Mouse (Mus musculus): Measurements from ENCODE around the gene Chrna5. TPM values are rescaled to one million over a fixed set of nuclear protein-coding genes. Genes with fewer than 3 reads are reported as not detected.

Gene Chrna5
- polyA plus RNA-seq, 1 experiment from 2014 or later, result 0.97 TPM

DNA sequence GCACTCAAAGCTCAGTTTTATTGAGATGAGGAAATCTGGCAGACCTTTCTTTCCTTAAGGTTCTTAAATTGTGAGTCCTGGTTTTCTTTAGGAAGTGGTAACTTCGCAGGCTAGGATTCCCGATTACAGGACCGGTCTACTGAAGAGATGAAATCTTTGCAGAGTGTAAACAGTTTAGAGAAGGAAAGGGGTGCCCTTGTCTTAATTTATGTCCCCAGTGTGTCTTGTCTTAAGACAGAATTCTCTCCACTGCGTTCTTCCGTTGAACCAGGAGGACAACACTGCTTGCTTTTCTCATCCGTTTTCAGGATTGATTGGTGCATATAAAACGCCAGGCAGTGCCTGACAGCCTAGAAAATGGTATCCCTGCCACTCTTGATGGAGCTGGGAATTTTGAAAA is 1.7 kb downstream of the Chrna5 start:
- H3K27ac ChIP-seq, result no peak overlapping the region
- H3K4me2 ChIP-seq (ENCODE audit: low read length), result peak overlapping the region; percentile 94; the same call in 1 of the 2 replicates
- no peak for TF ChIP-seq CTCF (IDR thresholded peaks at IDR 0.05; ENCODE audit: low read depth)
- DNase-seq (ENCODE audit: low spot score), result no peak
- H3K4me3 ChIP-seq (replicated peaks; ENCODE audit: low read depth, low read length), result peak overlapping the region; percentile 67; the same call in 1 of the 2 replicates
- H3K9ac ChIP-seq (ENCODE audit: low read depth, low read length), result no peak overlapping the region
- no peaks in the 10 kb centered on the region for H3K9me3 ChIP-seq (replicated peaks; ENCODE audit: low read length)
- 8% methylated on average over 7 of the region's 7 CpGs for WGBS
- H3K4me1 ChIP-seq (replicated peaks; ENCODE audit: insufficient read depth, low read length), result peaks cover 9% of the 10 kb centered on the region; the same call in 1 of the 2 replicates
- no peaks in the 10 kb centered on the region for H3K36me3 ChIP-seq (ENCODE audit: insufficient read depth, low read length)
- no peak for ATAC-seq (replicated peaks; ENCODE audit: low FRiP score, low read depth)
- H3K27me3 ChIP-seq (ENCODE audit: insufficient read depth, low read length), result peaks cover 18% of the 10 kb centered on the region

DNA sequence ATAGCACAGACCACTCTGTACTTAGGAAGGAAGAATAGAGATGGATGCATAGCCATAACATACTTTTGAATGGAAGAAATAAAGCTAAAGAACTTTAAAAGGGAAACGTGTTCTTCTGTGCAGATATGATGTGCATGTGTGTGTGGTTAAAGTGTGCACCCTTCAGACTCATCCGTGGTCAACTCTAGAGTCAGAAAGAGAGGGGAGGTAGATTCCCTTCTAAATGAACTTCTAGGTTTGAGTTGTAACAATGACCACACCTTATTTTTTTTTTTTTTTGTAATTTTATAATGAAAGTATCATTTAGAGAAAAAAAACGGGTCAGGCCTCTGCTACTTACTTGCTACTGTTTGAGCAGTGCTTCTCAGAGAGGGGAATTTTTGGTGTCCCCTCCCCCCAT is 9.7 kb downstream of the Chrna5 start:
- ATAC-seq (replicated peaks; ENCODE audit: low FRiP score, low read depth) (no peak), DNase-seq (ENCODE audit: low spot score) (no peak)
- TF ChIP-seq CTCF (IDR thresholded peaks at IDR 0.05; ENCODE audit: low read depth), result no peak
- WGBS, result 81% methylated on average over 3 of the region's 3 CpGs
- no peaks in the 10 kb centered on the region for H3K36me3 ChIP-seq (ENCODE audit: insufficient read depth, low read length)
- no peak overlapping the region for H3K4me3 ChIP-seq (replicated peaks; ENCODE audit: low read depth, low read length)
- no peaks in the 10 kb centered on the region for H3K9me3 ChIP-seq (replicated peaks; ENCODE audit: low read length)
- H3K4me2 ChIP-seq (ENCODE audit: low read length), result no peak overlapping the region
- H3K27me3 ChIP-seq (ENCODE audit: insufficient read depth, low read length), result no peaks in the 10 kb centered on the region
- no peaks in the 10 kb centered on the region for H3K4me1 ChIP-seq (replicated peaks; ENCODE audit: insufficient read depth, low read length)
- H3K27ac ChIP-seq, result no peak overlapping the region
- no peak overlapping the region for H3K9ac ChIP-seq (ENCODE audit: low read depth, low read length)

DNA sequence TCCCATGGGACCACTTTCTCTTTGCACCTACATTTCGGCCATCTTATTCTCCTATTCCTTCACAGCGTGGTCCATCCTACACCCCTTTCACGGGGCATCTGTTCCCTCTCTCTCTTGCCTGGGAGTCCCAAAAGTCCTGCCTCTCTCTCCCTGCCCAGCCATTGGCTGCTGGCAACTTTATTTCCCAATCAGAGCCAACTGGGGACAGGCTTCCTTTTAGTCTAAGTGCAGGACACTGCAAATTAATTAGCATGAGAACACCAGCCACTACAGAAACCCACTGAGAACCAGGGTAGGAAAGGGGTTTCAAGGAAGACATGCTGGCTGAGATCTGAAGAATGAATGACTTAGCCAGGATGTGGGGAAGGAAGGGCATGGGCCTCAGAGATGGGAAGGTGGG is 13.7 kb downstream of the Chrna5 start:
- Histone ChIP-seq H3K27ac (no peak overlapping the region), H3K4me3 (replicated peaks; ENCODE audit: low read depth, low read length) (no peak overlapping the region), H3K4me2 (ENCODE audit: low read length) (no peak overlapping the region), H3K27me3 (ENCODE audit: insufficient read depth, low read length) (no peaks in the 10 kb centered on the region), H3K9ac (ENCODE audit: low read depth, low read length) (no peak overlapping the region), H3K4me1 (replicated peaks; ENCODE audit: insufficient read depth, low read length) (no peaks in the 10 kb centered on the region), H3K36me3 (ENCODE audit: insufficient read depth, low read length) (no peaks in the 10 kb centered on the region), H3K9me3 (replicated peaks; ENCODE audit: low read length) (no peaks in the 10 kb centered on the region)
- DNase-seq (ENCODE audit: low spot score), result no peak
- TF ChIP-seq CTCF (IDR thresholded peaks at IDR 0.05; ENCODE audit: low read depth), result no peak
- WGBS, result 46% methylated on average over 3 of the region's 3 CpGs
- ATAC-seq (replicated peaks; ENCODE audit: low FRiP score, low read depth), result no peak

DNA sequence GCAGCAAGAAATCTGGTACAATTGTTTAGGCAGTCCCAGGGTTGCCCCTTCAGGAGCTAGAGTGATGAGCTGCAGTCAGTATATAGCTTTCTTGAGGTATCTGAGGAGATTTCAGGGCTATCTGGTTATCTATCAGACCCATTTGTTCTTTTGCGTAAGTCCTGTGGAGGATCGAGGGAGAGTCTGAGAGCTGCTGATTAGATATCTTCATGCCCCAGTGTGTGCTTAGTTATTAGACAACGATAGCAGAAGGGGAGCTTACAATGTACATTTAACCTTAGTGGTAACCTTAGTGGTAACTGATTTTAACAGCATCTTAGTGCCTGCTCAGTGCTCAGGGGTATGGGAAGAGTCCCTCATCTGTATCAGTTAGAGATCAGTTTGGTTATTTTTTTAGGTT is 15.0 kb downstream of the Chrna5 start:
- 82% methylated on average over 3 of the region's 3 CpGs for WGBS
- Histone ChIP-seq H3K27me3 (ENCODE audit: insufficient read depth, low read length) (no peaks in the 10 kb centered on the region), H3K9ac (ENCODE audit: low read depth, low read length) (no peak overlapping the region), H3K4me1 (replicated peaks; ENCODE audit: insufficient read depth, low read length) (no peaks in the 10 kb centered on the region), H3K4me2 (ENCODE audit: low read length) (no peak overlapping the region), H3K9me3 (replicated peaks; ENCODE audit: low read length) (no peaks in the 10 kb centered on the region), H3K27ac (no peak overlapping the region), H3K36me3 (ENCODE audit: insufficient read depth, low read length) (no peaks in the 10 kb centered on the region), H3K4me3 (replicated peaks; ENCODE audit: low read depth, low read length) (no peak overlapping the region)
- TF ChIP-seq CTCF (IDR thresholded peaks at IDR 0.05; ENCODE audit: low read depth), result no peak
- DNase-seq (ENCODE audit: low spot score), result no peak
- ATAC-seq (replicated peaks; ENCODE audit: low FRiP score, low read depth), result no peak

DNA sequence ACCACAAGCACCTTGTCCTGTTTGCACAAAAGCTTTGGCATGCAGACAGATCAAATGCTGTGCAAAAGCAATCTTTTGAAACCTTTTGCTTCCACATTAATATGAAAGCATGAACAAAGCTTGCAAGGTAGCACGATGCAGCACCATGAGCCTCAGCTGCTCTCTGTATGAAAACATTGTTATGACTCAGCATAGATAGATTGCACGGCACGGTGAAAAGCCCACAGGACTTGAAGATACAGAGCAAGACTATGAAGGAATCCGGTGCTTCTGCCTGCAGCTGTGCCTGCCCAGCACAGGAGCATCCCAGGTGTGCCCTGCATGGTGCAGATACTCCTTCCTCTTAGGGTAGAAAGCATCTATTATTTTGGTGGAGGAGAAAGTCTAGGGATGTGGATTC is 22.9 kb downstream of the Chrna5 start:
- H3K9me3 ChIP-seq (replicated peaks; ENCODE audit: low read length), result no peaks in the 10 kb centered on the region
- no peak for ATAC-seq (replicated peaks; ENCODE audit: low FRiP score, low read depth)
- H3K27ac ChIP-seq, result no peak overlapping the region
- no peak for DNase-seq (ENCODE audit: low spot score)
- no peak for TF ChIP-seq CTCF (IDR thresholded peaks at IDR 0.05; ENCODE audit: low read depth)
- H3K36me3 ChIP-seq (ENCODE audit: insufficient read depth, low read length), result no peaks in the 10 kb centered on the region
- H3K9ac ChIP-seq (ENCODE audit: low read depth, low read length), result no peak overlapping the region
- no peak overlapping the region for H3K4me2 ChIP-seq (ENCODE audit: low read length)
- no peak overlapping the region for H3K4me3 ChIP-seq (replicated peaks; ENCODE audit: low read depth, low read length)
- no peaks in the 10 kb centered on the region for H3K4me1 ChIP-seq (replicated peaks; ENCODE audit: insufficient read depth, low read length)
- no peaks in the 10 kb centered on the region for H3K27me3 ChIP-seq (ENCODE audit: insufficient read depth, low read length)
- 83% methylated on average over 4 of the region's 4 CpGs for WGBS

DNA sequence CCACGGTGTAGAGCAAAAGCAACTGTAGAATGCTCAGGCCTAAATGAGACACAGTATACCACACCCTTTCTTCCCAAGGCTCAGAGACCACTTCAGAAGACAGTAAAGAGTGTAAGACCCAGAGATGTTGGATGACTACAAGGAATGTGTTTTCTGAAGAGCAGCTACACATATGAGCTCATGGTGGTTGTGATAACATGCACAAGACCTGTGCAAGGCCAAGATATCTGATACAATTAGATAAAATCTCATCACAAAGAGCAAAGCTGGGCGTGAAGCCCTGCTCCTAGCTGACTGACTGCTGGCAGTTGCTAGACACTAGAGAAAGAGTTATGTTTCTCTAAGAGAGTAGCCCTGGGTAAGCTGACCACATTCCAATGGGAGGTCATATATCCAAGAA is 29.0 kb downstream of the Chrna5 start:
- no peak overlapping the region for H3K9ac ChIP-seq (ENCODE audit: low read depth, low read length)
- no peaks in the 10 kb centered on the region for H3K27me3 ChIP-seq (ENCODE audit: insufficient read depth, low read length)
- H3K4me2 ChIP-seq (ENCODE audit: low read length), result no peak overlapping the region
- DNase-seq (ENCODE audit: low spot score) (no peak), ATAC-seq (replicated peaks; ENCODE audit: low FRiP score, low read depth) (no peak)
- no peaks in the 10 kb centered on the region for H3K36me3 ChIP-seq (ENCODE audit: insufficient read depth, low read length)
- no peaks in the 10 kb centered on the region for H3K9me3 ChIP-seq (replicated peaks; ENCODE audit: low read length)
- H3K27ac ChIP-seq, result no peak overlapping the region
- TF ChIP-seq CTCF (IDR thresholded peaks at IDR 0.05; ENCODE audit: low read depth), result no peak
- H3K4me1 ChIP-seq (replicated peaks; ENCODE audit: insufficient read depth, low read length), result no peaks in the 10 kb centered on the region
- no peak overlapping the region for H3K4me3 ChIP-seq (replicated peaks; ENCODE audit: low read depth, low read length)
- WGBS, result 74% methylated on average over 2 of the region's 2 CpGs
